Mouse (Mus musculus) activated CD4-positive, CD25-positive, alpha-beta regulatory T cell, adult 4 months (primary cell): ENCODE data around the gene Srxn1. TPM values are rescaled to one million over a fixed set of nuclear protein-coding genes. Genes with fewer than 3 reads are reported as not detected.

Experiments
- ATAC-seq: one replicate; pipeline ENCODE4 v1.8.0; 2017
- polyA plus RNA-seq, 2 experiments: library from polyadenylated mRNA; unstranded; fragments of 100-300 nt; shearing (Covaris generic); gene quantifications; one replicate each; pipeline ENCODE4 v1.2.1; 2017

Gene Srxn1
- polyA plus RNA-seq, 2 experiments from 2014 or later, result 0.92 to 1.5 TPM

DNA sequence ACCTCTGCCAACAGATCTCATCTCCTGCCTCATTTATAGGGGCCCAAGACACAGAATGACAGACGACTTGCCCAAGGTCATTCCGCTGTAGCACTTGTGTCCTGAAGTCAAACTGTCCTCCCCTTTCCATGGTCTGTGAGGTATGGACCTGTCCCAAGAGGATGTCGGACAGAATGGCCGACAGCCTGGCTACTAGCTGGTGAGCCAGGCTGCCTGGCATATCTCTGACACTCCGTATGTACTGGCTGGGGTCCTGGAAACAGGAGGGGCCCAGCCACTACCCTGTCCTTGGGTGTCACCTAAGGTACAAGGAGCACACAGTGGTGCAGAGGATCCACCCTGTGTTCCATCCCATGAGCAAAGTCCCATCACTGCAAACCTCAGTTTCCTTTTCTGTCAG is 14.8 kb upstream of the Srxn1 start:
- ATAC-seq, result no peak

DNA sequence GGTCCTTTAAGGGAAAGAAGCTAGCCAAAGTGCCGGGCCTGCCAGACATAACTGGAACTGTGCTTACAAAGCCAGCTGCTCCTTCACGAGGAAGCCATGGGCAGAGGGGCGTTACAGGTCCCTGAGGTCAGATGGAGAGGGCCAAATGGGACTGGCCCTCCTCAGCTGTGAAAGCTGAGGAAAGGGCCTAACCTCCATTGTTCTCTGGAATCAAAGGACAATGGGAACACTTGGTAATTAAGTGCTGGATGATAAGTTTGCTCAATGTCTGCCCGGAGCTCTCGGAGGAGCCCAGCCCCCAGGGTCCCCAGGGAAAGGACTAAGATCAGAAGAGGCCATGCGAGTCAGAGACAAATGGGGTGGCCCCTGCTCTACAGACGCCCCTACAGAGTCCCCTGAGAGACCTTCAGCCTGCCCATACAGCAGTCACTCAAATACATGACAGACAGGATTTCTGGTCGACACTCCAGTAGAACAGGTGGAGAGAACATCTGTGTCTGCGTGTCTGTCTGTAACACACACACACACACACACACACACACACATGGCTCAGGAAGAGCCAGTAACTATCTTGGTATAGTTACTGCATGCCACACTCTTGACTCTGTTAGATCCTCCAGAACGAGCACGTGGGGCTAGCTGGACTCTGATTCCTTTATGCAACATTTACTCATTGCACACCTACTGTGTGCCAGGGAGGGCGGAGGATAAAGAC is 13.8 kb upstream of the Srxn1 start:
- no peak for ATAC-seq

DNA sequence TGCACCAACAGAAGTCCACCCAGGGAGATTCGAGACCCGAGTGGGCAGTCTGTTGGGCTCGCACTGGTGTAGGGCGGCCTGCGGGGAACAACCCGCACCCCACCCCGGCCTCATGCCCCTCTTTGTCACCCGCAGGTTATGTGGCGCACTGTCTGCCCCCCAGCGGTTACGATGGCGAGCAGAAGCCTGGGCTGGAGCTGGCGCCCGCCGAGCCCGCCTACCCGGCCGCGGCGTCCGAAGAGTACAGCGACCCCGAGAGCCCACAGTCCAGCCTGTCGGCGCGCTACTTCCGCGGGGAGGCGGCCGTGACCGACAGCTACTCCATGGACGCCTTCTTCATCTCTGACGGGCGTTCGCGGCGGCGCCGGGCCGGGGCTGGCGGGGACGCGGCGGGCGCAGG is 12.4 kb upstream of the Srxn1 start:
- no peak for ATAC-seq

- ATAC-seq, result no peak
These were observed 11.9 kb upstream of the Srxn1 start for GRCm38 (mm10) chr2:152093356-152093792.

GRCm38 (mm10) chr2:152094856-152095545 is 10.3 kb upstream of the Srxn1 start:
- ATAC-seq, result no peak

DNA sequence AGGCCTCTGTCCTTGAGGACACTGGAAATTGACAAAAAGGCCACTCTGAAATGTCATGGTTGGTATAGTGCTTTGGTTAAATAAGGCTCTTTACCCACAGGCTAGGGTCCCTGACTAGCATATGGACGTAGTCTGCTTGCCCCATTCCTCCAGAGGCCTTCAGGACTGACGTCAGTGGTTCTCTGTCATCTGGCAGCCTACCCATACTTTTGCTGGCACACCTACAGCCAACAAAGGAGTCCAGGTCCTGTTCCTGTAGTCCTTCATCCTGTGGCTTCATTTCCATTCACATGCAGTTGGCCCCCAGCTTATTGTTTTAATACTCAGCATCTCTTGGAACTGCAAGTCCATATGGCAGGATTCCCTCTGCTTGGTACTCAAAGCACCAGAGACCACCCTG is 8.4 kb upstream of the Srxn1 start:
- no peak for ATAC-seq

GRCm38 (mm10) chr2:152097916-152098315 is 7.4 kb upstream of the Srxn1 start:
- no peak for ATAC-seq

DNA sequence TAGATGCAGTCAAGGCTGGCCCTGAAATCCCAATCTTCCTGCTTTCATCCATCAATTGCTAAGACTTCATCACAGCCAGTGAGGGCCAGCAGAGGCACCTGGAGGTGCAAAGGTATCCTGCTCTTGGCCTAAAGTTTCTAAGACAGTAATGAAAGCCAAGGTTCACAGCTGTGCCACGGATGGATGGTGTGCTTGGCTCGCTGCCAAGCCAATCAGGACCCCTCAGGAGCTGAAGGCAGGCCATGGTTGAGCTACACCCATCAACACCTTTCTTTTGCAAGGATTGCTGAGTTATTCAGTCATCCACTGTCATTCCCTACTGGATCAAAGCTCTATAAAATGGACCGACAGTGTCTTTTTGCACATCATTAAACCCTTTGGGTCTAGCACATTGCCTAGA is 5.8 kb upstream of the Srxn1 start:
- no peak for ATAC-seq

DNA sequence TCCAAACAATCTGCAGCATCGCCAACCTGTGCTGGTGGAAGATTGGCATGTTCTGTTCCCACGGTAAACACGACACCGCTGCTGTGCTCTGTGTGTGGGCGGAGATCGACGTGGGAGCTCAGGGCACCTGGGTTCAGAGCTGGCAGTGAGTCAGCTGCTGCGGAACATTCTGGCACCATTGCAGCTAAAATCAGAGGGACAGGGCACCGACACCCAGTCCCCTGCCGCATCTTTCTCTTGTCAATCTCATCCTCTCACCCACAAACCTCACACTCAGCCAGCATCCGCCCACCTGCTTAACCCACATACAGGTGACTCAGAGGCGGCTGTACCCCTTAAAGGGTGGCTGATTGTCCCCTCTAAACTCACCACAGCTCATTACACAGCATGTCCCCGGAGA is 3.6 kb upstream of the Srxn1 start:
- no peak for ATAC-seq

DNA sequence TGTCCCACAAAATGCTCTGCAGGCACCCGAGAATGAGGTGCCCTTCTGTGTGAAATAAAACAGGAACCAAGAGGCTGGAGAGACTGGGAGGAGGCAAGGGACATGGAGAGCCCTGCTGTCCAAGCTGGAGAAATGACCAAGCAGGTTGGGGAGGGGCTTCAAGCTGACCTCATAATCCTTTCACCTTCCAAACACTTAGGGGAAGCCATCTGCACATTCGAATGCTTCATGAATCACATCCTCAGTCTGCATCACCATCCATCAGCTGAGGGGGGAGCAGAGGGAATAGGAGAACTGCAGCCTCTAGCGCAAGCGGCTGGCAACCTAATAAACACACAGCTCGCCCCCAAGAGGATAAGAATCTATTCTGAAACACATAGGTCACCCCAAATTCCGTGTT is 2.9 kb upstream of the Srxn1 start:
- no peak for ATAC-seq

GRCm38 (mm10) chr2:152104711-152105317 is 502 bp upstream of the Srxn1 start:
- ATAC-seq, result no peak

- ATAC-seq, result no peak
These were observed 894 bp downstream of the Srxn1 start for GRCm38 (mm10) chr2:152106225-152106595.

GRCm38 (mm10) chr2:152106597-152106996 is 1.3 kb downstream of the Srxn1 start:
- no peak for ATAC-seq

- ATAC-seq, result no peak
These were observed 3.4 kb downstream of the Srxn1 start for GRCm38 (mm10) chr2:152108702-152109101.

DNA sequence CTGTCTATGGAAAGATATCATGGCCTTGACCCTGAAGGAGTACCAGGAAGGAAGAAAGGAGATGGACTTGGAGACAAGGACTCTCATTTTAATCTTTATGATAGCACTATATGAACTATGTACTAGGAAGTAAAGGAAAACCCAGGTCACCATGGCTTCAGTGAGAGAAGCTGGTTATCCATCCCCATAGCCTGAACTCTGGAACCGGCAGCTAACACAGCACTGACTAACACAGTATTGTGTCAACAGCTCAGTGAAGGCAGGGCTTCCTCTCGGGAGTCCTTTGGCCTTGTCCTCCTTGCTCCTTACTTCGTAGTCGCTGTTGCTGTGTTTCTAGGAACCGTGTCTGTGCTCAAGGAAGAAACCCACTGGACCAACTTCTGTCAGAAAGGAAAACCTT is 4.1 kb downstream of the Srxn1 start:
- no peak for ATAC-seq

GRCm38 (mm10) chr2:152111311-152111710 is 6.0 kb downstream of the Srxn1 start:
- ATAC-seq, result no peak

GRCm38 (mm10) chr2:152111920-152112319 is 6.6 kb downstream of the Srxn1 start:
- ATAC-seq, result peak; percentile 73

- no peak for ATAC-seq
These were observed 7.2 kb downstream of the Srxn1 start for GRCm38 (mm10) chr2:152112490-152112889.

GRCm38 (mm10) chr2:152112970-152113369 is 7.7 kb downstream of the Srxn1 start:
- no peak for ATAC-seq

- no peak for ATAC-seq
These were observed 9.0 kb downstream of the Srxn1 start for GRCm38 (mm10) chr2:152114057-152114975.

DNA sequence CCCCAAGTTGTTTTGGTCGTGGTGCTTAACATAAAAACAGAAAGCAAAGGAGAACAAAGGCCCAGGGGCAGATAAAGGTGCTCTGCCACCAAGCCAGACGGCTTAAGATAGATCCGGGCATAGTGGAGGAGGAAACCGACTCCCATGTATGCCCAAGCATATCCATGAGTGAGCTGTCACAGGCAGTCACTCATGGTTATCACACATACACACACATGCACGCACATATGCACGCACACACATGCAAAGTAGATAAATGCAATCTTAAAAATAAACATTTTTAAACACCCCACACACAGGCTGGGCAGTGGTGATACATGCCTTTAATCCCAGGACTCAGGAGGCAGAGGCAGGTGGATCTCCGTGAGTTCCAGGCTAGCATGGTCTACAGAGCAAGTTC is 12.4 kb downstream of the Srxn1 start:
- ATAC-seq, result no peak

GRCm38 (mm10) chr2:152119228-152119865 is 14.0 kb downstream of the Srxn1 start:
- ATAC-seq, result no peak
